Mouse (Mus musculus): ENCODE data around the gene Gpr88.

DNA sequence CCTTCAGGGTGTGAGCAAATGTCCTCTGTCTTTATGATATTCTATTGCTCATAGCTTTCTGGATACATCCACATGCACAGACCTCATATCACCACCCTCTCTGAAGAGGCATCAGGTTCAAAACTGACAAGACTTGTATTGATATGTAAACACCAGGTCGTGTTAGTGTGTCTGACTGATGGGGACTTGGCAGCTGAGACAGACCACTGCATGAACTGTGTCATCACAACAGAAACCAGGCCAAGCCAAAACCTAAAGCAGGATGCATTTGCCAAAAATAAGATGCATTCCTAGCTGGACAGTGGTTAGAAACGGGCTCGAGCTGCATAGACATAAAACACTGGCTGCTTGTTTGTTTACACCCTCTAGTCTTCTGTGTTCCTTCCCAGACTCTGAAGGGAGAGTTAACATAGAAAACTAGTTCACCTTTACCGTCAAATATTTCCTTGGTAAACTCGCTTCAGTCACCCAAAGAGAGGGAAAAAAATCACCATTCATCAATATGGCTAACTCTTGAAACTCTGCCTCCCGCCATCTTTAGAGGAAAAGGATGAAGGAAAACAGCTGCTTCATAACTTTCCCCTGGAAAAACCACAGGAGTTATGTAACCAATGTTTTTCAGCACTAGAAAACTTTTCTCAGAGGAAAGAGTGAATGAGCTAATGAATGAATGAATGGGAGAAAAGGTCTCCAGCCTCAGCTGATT is 32.2 kb downstream of the Gpr88 start:
- no peak for TF ChIP-seq CTCF (IDR thresholded peaks at IDR 0.05; ENCODE audit: extremely low read depth, insufficient read depth, insufficient read length, insufficient replicate concordance)
- no peak for TF ChIP-seq POLR2A (IDR thresholded peaks at IDR 0.05; ENCODE audit: low read depth, low read length)

Measured in spleen, adult 2 months (tissue).